Mouse (Mus musculus) c-Kit-positive CD71-negative TER-119-negative erythroid progenitor cells, embryonic 14.5 days (primary cell): Measurements from ENCODE around the gene Eno2.
"Not testable (repeated sequence)": the region's sequence is repeated elsewhere in the genome, so short reads cannot be mapped to it uniquely, and the experiment has no call there.

Source experiments
- DNase-seq: peaks from one replicate; pipeline ENCODE4 v3.0.0-alpha.2; 2013; ENCODE audit warnings: low read depth

Eno2 gene

DNA sequence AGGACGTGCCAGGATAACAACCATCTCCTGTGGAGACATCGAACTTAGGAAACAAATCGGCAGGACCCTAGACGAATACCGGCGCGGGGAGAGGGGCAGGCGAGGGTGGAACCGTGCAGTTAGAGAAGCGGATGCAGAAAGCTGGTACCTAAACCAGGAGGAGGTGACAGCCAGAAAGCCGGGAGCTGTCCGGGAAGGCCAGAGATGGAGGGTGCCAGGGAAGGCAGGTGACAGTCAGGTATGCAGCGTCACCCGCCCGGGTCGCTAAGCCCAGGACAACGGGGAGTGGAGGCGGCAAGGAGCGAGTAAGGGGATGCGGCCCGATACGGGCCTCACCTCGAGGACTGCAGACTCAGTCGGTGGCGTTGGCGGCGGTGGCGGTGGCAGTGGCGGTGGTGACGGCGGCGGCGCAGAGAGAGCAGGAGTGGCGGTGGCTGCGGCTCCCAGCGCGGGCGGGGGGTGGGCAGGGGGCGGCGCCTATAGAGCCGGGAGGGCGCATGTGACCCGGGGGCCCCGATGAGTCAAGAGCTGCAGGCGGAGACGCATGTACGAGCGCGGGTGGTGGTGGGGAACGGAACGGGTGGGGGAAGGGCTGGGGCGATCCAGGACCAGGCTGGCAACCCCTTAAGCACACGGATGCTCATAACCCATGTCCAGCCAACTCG lies at the start of gene Eno2:
TSS of gene Eno2 (minus strand) at position 573 of the 665 bp plus-strand sequence.
- no peak for DNase-seq

DNA sequence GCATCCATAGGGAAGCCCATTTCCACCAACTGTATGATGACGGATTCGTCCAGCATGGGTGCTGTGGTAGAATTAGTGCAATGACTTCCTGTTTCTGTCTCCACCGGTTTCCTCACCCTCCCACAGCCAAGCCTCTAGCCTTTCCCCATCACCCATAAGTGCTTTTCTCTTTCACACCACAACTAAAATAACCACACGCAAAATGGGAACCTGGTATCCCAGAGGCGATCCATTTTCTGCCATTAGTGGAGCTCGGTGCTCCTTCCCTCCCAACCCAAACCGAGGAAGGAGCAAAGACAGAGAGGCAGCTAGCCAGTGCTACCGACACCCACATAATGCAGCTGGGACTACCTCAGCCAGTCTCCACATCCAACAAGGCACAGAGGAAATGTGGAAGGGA lies 48.5 kb upstream of the Eno2 start:
- DNase-seq, result no peak

DNA sequence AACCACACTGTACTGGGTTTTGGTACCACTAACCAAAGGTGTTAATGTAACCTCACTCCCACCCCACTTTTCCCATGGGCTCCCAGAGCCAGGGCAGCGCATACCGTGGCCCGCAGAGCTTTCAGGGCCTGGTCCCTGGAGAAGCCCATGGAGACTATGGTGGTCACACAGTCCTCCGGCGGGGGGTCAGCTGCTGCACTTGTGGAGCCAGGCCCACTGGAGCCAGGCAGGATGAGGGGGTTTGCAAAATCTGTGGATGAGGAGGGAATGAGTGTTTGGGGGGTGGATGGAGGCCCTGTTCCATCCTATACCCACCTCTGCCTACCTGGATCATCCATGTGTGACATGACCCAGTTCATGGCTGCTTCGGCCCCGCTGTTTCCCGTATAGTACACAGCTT lies 48.1 kb upstream of the Eno2 start:
- no peak for DNase-seq

DNA sequence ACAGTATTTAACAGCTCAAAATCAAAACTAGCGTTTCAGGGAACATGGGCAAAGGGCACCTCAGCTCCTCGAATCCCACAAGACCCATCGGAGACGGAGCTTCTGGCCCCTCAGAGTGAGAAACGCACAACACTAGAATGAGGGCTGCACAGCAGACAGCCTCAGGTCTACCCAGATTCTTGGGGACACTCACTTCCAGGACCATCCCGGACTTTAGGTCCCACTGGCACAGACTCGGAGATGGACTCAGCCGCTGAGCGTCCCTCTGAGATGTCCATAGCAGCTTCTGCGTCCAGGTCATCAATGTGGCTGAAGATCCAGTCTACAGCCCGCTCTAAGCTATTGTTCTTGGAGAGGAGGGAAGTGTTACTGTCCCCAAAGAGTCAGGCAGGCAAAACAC lies 47.7 kb upstream of the Eno2 start:
- DNase-seq, result no peak

DNA sequence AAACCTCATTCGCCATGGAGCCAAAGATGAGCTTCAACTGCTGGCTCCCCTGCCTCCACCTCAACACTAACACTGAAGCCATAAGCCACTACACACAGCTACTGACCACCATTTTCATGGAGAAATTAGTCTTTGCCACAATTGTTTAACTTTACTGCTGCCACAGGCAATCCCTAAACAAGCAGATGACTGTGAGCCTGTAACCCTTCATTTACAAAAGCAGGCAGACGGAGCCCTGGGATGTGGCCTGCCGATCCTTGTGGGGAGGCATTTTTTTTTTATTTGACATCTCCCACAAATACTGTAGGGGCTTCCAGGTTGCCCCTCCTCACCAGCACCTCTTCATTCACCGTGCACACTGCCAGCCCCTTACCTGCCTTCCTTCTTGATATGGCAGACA lies 47.1 kb upstream of the Eno2 start:
- no peak for DNase-seq

DNA sequence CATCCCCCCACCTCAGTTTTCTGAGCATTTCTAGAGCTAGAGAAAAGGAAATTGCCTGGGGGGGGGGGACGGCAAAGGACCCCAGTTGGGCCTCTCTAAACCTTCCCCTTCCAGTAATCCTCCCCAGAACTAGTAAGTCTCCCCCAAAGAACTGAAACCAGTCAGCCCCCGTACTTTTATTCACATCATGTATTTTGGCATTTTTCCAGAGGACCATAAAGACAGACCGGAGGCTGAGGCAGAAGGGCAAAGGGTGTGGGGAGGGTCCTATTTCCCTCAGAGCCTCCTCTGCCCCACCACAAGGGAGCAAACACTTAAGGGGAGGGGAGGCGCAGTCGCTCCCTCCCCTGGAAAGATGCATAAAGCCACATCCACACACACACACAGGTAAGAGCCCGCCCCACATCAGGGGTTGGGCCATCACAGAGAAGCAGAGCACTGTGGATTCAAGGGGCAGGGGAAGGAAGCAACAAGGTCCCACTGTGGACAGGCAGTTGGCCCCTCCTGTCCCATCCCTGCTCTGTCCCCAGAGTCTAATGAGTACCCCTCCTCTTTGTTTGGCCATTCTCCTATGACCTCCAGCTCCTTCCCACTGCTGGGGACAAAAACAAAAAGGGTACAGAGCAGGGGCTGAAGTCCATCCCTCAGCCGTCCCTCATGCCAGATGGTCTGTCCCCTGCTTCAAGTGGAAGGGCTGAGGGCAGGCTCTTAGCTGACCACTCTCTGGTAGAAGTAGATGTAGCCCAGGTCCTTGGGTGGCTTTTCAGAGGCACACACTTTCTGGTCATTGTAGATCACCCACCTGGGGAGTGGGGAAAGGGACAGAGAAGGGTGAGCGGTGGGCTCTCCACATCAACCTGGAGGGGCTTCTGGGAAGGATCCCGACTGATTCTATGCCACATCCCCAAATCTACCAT lies 45.6 kb upstream of the Eno2 start:
- DNase-seq, result no peak

DNA sequence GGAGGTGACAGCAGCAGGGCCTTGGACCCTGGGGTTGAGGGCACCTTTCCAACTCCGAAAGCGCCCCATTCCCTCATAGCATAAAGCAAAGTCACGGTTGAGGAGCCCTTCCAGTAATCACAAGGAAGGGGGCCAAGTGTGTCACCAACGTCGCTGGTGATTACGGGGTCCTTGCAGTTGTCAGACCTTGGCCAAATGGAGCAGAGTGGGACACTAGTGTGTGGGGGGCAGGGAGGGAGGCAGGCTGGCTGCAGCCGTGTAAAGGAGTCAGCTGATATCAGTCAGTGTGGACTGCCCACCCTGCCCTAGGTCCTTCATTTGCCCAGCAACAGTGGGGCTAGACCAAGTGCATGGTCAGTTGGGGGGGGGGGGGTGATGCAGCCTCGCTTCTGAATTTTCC lies 45.0 kb upstream of the Eno2 start:
- DNase-seq, result no peak

DNA sequence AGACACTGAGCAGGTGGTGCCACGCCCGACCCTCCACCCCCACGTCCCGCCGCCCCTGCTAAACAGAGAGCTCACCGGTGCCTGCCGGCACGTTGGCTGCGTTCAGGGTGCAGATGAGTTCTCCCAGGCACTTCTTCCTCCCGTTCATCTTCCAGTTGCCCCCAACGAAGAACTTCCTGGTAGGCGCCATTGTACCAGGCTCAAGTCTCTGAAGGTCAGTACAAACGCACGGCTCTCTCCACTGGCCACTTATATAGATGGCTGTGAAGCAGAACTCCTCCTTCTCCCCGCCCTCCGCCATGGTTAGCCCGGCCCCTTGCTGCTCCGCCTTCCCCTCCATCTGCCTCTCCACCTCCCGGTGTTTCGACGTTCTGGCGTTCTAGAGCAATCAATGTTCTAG lies 44.5 kb upstream of the Eno2 start, which contains the start of gene Tpi1:
TSS of gene Tpi1 (minus strand) at position 364 of the 400 bp plus-strand sequence.
- peak; percentile 77 for DNase-seq

DNA sequence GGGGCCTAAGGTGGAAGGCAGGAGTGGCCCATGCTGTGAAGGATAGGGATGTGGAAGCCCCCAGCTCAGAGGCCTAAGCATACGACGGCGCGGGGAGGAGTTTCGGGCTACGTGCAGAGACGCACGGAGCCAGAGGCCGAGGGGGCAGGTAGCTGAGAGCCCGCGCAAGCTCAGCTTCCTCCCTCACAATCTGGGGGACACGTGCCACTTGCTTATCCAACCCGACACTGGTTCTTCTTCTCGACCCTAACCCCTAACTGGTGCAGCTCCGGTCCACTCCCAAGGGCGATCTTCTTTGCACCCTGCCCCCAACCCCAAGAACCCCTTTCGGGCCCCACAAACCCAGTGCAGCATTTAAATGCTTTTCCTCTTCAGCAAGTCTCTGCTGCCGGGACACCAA lies 44.0 kb upstream of the Eno2 start:
- DNase-seq, result peak; percentile 52

DNA sequence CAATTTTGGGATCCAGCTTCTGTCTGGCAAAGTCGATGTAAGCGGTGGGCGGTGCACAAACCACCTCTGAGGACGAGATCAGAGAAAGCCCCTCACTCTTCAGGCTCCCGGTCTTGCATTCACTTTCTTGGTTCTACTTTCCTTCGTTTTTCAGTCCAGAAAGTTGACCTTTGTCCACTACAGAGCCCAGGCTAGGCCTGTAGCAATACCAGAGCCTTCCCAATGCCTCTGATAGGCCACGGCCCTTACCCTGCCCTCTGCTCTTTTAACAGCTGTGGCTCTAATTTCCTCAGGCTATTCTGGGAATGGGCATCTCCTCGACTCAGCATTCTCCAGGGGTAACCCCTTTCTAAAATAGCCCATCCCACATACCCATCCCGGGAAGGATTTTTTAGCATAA lies 43.4 kb upstream of the Eno2 start:
- no peak for DNase-seq

DNA sequence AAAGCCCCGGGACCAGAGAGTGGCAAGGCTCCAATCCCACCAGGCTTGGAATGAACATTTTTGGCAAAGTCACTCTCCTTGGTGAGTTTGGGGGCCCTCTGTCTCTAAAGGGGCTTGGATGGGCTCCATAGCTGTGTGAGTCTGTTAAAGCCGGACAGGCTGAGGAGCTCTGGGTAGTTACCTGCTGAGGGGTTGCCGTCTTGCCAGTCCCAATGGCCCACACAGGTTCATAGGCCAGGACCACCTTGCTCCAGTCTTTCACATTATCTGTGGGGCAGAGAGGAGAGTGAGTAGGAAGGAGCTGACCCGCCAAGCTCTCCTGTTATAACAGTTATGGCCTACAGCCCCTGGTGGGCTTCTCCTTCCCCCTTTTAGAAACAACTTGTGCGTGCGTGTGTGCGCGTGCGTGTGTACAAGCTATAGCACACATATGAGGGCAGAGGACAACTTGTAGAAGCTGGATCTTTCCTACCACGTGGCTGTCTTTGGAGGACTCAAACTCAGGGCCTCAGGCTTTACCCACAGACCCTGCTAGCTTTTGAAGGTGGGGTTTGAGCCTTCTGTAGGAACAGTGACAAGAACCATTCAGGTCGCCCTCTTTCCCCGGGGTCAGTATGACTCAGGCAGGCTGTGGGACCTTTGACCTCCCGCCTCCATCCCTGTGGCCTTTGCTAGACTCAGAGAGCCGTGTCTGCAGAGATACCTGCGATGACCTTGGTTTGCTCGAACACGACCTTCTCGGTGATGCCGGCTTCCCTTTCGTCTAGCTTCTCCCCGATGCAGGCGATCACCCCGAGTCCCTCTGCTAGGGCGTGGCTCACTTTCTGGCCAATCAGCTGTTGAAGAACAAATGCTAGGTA lies 42.5 kb upstream of the Eno2 start:
- DNase-seq, result no peak

DNA sequence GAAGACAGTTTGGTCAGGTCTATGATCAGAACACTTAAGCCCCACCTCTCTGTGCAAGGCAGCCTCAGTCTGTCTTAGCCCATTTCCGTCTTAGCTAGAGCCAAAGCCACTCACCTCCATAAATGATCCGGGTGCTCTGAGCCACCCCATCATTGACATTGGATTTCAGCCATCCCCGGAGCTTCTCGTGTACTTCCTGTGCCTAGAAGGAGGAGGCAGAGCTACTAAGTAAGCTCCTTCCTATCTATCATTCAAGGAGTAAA lies 41.9 kb upstream of the Eno2 start:
- no peak for DNase-seq

DNA sequence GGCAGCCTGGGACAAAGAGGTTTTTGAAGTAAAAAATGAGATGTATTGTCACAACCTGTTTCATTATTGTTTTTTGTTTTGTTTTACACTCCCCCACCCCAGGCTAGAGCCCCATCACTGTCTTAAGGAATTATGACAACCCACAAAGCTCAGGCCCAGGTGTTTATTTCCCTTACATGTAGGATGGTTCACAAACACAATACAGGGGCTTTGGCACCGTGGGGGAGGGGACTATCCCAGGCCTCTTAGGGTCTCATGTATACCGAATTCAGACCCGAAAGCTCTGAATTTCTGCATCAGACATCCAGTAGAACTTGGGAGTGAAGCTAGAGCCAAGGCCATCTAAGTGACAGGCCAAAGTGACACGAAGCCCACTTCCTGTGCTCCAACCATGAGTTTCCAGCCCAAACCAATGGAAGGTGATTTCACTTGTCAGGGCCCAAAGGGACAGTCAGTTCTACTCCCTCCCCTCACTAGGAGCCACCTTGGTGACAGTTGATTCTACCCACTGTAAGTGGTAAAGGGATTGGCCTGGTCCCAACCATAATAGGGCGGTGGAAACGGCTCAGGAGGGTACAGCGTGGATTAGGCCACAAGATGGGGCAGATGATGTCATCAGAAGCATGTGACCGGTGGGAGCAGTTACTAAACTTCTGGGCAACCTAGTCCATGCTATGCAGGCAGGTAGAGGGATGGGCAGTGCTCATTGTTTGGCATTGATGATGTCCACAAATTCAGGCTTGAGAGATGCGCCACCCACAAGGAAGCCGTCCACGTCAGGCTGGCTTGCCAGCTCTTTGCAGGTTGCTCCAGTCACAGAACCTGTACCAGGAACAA lies 41.3 kb upstream of the Eno2 start:
- DNase-seq, result not testable (repeated sequence)

DNA sequence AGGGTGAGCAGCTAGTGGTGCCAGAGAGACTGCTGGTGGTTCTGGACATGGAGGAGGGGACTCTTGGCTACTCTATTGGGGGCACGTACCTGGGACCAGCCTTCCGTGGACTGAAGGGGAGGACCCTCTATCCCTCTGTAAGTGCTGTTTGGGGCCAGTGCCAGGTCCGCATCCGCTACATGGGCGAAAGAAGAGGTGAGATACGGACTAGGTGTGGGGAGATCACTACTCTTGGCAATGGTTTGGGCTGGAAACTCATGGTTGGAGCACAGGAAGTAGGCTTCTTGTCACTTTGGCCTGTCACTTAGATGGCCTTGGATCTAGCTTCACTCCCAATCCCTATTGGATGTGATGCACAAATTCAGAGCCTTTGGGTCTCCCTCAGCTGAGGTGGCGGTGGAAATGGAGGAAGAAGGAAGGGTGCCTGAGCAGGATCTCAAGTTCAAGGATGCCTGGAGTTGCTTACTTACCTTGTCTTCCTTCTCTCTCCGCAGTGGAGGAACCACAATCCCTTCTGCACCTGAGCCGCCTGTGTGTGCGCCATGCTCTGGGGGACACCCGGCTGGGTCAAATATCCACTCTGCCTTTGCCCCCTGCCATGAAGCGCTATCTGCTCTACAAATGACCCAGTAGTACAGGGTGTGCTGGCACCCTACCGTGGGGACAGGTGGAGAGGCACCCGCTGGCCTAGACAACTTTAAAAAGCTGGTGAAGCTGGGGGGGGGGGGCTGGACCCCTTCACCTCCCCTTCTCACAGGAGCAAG lies 40.5 kb upstream of the Eno2 start:
- no peak for DNase-seq

DNA sequence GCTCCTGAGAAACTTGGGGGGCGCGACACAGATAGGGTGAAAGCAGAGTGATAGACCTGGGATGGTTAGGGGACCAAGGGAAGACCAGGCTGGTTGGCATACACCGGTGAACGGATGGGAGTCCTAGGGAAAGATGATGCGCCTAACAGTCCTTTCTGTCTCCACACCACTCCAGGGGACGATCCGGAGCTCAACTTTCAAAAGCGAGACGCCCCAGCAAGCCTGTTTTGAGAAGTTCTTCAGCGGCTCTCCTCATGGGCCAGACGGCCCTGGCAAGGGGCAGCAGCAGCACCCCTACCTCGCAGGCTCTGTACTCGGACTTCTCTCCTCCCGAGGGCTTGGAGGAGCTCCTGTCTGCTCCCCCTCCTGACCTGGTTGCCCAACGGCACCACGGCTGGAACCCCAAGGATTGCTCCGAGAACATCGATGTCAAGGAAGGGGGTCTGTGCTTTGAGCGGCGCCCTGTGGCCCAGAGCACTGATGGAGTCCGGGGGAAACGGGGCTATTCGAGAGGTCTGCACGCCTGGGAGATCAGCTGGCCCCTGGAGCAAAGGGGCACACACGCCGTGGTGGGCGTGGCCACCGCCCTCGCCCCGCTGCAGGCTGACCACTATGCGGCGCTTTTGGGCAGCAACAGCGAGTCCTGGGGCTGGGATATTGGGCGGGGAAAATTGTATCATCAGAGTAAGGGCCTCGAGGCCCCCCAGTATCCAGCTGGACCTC lies 39.7 kb upstream of the Eno2 start:
- DNase-seq, result peak; percentile 65

DNA sequence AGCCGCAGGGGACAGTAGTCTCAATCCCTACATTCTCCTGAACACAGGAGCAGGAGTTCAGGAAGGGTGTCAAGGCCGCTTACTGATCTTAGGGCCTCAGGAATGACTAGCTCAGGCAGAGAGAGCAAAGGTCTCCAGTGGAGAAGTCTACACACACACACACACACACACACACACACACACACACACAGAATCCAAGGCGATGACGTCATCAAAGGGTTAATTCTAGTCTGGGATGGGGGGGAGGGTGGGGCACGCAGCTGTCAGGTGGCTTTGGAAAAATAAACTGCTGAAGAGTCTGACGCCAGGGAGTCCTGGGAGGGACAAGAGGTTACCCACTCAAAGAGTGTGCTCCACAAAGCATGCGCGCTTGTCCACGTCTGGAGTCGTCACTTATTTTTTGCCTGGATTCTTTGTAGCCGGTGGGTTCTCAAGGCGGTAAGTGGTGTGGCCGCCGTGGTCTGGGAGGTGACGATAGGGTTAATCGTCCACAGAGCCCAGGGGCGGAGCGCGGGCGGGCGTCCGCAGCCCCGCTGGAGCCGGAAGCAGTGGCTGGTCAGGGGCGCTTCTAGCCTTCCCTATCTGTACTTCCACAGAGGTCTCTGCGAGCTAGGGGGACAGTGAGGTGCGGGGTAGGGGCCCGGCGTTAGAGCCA lies 39.0 kb upstream of the Eno2 start, which contains the start of gene Spsb2:
TSS of gene Spsb2 (plus strand) at position 304 of the 655 bp plus-strand sequence.
- peak; percentile 46 for DNase-seq

DNA sequence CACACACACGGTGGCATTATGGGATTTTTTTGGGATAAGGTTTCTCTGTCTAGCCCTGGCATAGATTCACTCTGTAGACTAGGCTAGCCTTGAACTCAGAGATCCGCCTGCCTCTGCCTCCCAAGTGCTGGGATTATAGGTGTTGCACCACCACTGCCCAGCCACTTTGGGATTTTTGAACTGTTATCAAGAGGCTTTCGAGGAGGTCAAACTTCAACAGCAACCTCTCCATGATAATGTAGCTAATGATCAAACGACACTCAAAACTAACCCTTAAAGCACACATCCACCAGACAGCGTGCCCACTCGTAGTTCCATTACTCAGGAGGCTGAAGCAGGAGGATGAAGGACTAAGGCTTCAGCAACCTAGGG lies 38.5 kb upstream of the Eno2 start:
- DNase-seq, result no peak

DNA sequence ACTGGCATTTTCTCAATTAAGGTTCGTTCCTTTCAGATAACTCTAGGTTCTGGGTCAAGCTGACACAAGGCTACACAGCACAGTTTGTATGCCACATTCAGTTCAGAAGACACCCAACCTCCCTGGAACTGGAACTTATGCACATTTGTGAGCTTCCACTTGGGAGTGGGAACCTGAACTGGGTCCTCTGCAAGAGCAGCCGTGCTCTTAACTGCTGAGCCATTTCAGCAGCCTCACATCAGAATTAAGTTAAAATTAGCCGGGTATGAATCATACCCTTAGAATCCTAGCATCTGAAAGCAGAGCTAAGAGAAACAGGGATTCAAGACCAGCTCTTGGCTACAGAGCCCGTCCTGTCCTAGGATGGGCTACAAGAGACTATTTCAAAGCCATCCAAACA lies 37.9 kb upstream of the Eno2 start:
- no peak for DNase-seq

DNA sequence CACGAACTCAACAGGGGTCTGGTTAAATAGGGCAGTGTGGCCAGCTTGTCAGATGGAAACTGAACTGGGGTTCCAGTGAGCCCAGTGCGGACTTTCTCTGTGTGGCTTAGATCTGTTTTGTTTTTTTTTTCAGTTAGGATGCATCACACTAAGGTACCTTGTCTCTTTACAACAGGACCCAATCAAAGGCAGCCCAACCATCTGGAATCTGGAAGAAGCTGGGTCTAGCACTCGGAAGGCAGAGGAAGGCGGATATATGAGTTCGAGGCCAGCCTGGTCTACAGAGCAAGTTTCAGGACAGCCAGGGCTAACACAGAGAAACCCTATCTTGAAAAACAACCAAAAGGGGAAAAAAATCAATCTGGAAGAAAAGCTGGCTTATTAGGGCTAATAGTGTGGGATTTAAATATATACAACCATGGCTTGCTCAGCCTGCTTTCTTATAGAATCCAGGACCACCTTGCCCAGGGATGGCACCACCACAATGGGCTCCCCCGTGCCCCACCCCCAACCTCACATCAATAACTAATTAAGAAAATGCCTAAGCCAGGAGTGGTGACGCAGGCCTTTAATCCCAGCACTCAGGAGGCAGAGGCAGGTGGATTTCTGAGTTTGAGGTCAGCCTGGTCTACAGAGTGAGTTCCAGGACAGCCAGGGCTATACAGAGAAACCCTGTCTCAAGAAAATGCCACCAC lies 37.1 kb upstream of the Eno2 start:
- no peak for DNase-seq
